Mouse (Mus musculus) MEL-GATA-1-ER (cell line): Measurements from ENCODE around the gene Mast4.
"Not testable (repeated sequence)": the region's sequence is repeated elsewhere in the genome, so short reads cannot be mapped to it uniquely, and the experiment has no call there.

Source experiments
- DNase-seq: peaks from one replicate; pipeline ENCODE4 v3.0.0-alpha.2; 2012; ENCODE audit warnings: low read depth; ENCODE audit errors: extremely low read depth

The Mast4 gene

GRCm38 (mm10) chr13:103334392-103334686 is at the start of gene Mast4:
Mast4 (minus strand) TSS chr13:103334497.
- no peak for DNase-seq

- DNase-seq: no peak
These were observed 40.2 kb upstream of the Mast4 start for GRCm38 (mm10) chr13:103374495-103374894.

DNA sequence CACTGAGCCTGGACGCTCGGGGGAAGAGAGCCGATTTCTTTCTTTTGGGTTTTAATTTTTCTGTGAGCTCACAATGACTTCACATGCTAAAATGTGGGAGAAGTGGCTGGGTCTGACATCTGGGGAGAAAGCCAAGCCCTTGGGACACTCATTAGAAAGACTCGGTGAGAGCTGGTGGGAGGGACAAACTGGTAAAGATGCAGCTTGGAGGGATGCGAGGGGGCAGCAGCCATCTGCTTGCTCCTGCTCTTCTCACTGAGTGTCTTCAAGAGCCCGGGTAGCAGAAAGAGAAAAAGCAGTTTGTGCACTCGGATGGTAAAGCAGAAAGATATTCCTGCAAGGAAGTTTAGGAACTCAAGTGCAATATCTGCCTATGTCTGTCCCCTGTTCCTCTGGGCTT is 34.9 kb upstream of the Mast4 start:
- no peak for DNase-seq

DNA sequence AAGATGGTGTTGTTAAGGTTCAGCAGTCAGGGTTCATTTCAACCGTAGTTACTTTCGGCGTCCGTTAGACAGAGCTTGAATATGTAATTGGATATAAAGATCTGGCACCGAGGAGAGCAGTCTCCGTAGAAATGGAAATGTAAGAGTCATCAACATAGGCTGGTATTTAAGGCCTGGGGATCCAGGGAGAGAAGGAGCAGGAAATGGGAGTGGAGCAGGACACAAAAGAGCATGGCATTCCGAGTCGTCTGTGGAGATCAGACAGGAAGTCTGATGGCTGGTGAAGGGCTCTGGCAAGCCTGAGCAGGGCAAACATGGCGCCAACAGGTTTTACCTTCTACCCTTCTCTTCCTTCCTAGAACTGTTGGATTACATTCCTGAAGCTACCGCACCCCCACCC is 28.9 kb upstream of the Mast4 start:
- no peak for DNase-seq

DNA sequence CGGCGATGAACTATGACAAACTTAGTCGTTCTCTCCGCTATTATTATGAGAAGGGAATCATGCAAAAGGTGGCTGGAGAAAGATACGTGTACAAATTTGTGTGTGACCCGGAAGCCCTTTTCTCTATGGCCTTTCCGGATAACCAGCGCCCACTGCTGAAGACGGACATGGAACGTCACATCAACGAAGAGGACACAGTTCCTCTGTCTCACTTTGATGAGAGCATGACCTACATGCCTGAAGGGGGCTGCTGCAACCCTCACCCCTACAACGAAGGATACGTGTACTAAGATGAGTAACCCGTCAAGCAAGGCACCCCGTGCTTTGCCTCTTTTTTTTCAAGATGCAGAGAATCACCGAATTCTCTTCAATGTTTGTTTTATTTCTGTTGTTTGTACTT is 23.1 kb upstream of the Mast4 start:
- DNase-seq: not testable (repeated sequence)

DNA sequence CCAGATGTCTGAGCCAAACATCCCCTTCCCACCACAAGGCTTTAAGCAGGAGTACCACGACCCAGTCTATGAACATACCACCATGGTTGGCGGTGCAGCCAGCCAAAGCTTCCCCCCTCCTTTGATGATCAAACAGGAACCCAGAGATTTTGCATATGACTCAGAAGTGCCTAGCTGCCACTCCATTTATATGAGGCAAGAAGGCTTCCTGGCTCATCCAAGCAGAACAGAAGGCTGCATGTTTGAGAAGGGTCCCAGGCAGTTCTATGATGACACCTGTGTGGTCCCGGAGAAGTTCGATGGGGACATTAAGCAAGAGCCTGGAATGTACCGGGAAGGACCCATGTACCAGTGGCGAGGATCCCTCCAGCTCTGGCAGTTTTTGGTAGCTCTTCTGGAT is 22.6 kb upstream of the Mast4 start:
- DNase-seq: not testable (repeated sequence)

- DNase-seq: no peak
These were observed 20.4 kb upstream of the Mast4 start for GRCm38 (mm10) chr13:103354737-103355136.

- DNase-seq: no peak
These were observed 10.5 kb upstream of the Mast4 start for GRCm38 (mm10) chr13:103344749-103345148.

DNA sequence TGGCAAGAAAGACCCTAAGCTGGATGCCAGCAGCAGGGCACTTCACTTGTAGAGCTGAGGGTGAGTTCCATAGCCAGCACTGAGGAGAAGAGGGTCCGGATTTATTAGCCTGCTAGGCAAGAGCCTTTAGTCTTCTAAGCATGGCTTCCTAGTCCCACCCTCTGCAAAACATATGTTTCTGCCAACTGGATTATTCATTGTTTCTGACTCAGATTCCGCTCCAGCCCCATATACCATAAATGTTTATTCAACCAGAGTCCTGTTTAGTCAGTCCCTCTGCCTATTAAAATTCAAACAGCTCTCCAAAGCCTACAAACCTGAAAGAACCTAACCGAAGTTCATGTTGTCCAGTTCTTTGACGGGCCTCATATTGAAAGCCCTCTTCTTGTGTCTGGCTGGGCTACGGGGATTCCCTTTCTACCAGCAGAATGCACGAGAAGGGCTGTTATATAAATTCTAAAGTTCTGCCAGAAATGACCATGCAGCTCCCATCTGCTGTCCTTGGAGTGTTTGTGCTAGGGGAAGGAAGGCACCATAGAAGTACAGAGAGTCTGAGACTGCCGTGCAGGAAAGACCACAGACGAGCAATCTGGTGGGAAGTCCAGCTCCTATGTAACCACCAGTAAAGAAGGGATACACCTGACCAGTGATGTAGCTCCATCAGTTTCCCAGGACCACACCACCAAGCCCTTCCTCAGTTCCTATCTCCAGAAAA is 9.9 kb upstream of the Mast4 start:
- DNase-seq: no peak

- no peak for DNase-seq
These were observed 6.7 kb upstream of the Mast4 start for GRCm38 (mm10) chr13:103341031-103341430.

DNA sequence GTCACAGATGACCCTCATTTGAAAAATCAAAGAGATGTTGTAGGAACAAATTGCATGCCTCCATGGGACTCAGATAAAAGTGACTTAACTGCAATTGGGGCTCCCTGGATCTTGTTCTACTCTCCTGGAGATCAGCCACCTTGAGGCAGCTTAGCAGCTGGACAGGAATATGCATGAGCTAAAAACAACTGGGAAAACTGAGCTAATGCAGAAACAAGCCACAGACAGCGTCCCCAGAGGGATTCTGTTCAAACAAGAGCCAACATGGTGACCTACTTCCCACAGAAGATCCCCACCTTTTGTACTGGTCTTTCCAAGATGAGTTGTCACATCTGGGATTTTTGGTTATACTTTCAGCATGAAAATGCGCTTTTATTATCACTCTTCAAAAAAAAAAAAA is 4.3 kb upstream of the Mast4 start:
- no peak for DNase-seq

- DNase-seq: no peak
These were observed 1.9 kb upstream of the Mast4 start for GRCm38 (mm10) chr13:103336237-103336636.

DNA sequence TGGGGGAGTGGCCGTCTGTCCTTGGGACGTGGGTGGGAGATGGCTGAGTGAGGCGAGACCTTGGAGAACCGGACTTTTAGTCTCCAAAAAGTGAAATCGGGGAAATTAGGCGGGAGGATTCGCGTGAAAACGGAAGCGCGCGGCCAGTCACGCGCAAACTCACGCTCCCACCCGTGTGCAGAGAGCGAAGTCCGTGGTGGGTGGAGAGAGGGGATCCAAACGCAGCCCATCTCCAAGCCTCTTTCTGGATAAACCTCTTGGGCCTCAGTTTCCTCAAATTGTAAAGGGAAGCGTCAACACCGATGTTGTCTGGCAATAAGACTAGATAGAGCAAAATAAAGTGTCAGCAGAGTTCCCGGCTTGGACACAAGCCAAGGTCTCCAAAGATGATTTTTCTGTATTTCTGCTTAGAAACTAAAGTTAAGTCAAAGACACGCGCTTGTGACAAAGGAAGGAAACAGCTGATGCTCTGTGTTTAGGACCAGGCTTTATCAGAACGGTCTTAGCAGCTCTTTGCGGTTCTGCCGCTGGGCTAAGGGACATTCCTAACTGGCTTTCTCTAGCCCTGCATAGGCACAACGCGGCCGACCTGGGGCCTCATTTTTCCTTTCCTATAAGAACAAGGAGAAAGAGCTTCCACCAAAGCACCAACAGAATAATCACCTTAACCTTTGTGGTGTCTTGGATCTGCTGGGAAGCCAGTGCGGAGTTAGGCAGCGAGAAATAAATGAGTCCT is 594 bp upstream of the Mast4 start:
- no peak for DNase-seq

GRCm38 (mm10) chr13:103333601-103334391 is 501 bp downstream of the Mast4 start:
- DNase-seq: no peak

DNA sequence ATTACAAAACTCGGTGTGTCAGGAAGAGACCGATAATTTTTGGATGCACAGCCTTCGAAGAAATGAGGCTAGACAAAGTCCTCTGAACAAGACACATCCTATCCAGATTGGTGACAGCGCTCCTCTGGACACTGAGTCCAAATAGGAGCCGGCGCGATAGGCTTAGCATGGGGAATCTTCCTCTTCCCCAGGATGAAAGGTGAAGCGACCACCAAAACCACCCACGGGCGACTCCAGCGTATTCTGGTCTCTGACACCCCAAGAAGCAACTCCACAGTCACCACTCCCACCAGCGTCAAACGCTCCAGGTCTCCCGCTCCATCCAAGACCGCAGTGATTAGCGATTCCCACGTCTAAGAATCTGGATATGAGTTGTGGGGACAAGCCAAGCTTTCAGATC is 1.1 kb downstream of the Mast4 start:
- no peak for DNase-seq

- DNase-seq: no peak
These were observed 1.6 kb downstream of the Mast4 start for GRCm38 (mm10) chr13:103332731-103333130.

- DNase-seq: no peak
These were observed 3.2 kb downstream of the Mast4 start for GRCm38 (mm10) chr13:103331096-103331495.

GRCm38 (mm10) chr13:103328299-103328698 is 6.0 kb downstream of the Mast4 start:
- DNase-seq: no peak

GRCm38 (mm10) chr13:103327843-103328242 is 6.5 kb downstream of the Mast4 start:
- DNase-seq: no peak

GRCm38 (mm10) chr13:103326186-103326585 is 8.1 kb downstream of the Mast4 start:
- no peak for DNase-seq

- no peak for DNase-seq
These were observed 14.4 kb downstream of the Mast4 start for GRCm38 (mm10) chr13:103319881-103320280.

- no peak for DNase-seq
These were observed 15.0 kb downstream of the Mast4 start for GRCm38 (mm10) chr13:103319317-103319716.
